Mouse (Mus musculus) left cerebral cortex, adult 18-20 months (tissue): ENCODE results near the gene Methig1. TPM values are rescaled to one million over a fixed set of nuclear protein-coding genes. Genes with fewer than 3 reads are reported as not detected.

Experiments used
- DNase-seq, 2 experiments: peaks; one replicate each; pipeline ENCODE4 v3.0.0; 2021 to 2022; ENCODE audit warnings: low spot score in 2 of 2, mixed read lengths in 1 of 2
- total RNA-seq, 2 experiments: library from RNA; stranded (reverse); gene quantifications; 2 replicates each; pipeline ENCODE4 v1.2.3; 2021

Gene Methig1
- total RNA-seq, 2 experiments from 2014 or later = not detected

DNA sequence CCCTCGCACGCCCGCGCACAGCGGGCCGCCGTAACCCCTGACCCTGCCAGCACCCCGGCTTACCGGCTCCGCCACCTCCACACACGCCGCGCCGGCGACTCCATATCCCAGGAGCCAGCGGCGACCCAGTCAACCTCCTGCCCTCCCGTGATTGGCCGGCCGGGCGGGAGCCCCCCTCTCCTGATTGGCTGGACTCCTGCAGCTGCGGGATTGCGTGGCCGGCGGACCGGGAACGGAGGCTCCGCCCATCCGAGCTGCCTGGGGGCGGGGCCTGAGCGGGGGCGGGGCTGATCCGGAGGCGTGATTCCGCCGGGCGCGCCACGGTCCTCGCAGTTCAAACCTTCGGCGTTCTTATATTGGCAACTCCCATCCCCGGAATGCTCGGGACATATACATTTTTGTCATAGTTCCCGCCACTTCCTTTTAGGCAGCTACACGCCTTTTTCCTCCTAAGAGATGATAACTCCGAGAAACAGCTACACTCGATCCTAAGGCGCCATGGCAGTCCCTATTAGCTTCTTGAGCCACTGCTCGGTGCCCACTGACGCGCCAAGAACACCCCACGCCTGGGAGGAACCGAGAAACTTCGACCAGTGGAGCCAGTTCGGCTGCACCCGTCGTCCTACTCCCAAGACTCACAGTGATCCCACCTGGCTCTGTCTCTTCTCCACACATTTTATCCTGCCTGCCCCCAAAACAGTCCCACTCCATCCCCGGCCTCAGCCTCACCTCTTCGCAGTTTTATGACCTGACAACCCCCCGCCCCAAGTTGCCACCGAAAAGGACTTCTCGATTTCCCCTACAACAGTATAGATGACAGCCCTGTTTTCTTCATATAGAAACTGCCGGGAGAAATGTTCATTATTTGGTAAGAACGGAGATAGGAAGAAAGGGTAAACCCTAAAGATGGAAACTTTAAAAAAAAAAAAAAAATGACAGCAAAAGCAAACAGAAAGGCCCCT lies 70.2 kb downstream of the Methig1 start:
- DNase-seq = peak; percentile 94 to 96

DNA sequence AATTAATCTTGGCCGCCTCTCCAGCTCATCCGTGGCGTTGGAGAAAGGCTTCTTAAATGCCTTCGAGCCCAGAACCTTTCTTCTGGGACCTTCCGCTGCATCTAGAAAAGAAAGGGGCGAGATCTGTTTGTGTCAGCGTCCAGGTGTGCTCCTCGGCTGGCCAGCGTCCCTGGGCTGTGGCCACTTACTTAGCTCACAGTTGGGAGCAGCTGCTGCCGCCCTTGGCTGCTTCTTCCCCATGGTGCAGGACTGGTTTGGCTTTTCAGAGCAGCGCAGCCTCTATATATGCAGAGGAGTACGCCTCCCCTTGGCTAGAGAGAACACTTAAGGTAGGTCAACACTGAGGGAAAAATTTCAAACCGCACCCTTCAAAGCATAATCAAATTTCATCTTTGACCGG lies 71.0 kb downstream of the Methig1 start:
- no peak for DNase-seq

DNA sequence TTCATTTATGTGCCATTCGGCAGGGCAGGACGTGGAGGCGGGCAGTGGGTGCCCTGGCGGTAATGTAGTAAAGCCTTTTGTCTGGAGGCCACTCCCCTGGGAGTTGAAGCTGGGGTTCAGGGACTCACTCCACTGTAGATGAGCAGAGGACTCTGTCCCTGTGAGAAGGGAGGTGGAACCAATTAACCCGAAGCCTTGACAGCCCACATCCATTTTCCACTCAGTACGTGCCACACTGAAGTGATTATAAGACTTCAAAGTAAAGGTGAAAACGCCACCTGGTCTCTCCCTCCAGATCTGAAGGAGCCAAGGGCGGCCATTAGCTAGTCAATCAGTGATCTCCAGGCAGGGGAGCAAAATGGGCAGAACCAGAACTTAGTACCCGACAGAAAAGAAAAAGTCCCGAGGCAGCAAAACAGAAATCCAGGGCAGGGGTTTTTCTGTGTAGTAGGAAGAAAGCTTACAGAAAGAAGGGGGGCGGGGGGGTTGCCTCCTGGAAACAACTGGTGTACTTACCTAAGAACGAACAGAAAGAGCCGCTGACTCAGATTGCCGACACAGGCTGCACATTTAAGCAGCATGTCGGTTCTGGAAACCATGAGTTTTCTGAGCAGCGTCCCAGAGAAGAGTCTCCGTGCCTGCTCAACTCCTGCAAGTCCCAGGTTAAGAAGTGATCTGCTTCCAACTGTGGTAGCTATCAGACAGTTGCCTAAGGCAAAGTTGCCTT lies 71.6 kb downstream of the Methig1 start, which contains the start of gene Slc11a2:
Slc11a2 (minus strand) TSS at position 677 of the 727 bp plus-strand sequence.
- DNase-seq = no peak

DNA sequence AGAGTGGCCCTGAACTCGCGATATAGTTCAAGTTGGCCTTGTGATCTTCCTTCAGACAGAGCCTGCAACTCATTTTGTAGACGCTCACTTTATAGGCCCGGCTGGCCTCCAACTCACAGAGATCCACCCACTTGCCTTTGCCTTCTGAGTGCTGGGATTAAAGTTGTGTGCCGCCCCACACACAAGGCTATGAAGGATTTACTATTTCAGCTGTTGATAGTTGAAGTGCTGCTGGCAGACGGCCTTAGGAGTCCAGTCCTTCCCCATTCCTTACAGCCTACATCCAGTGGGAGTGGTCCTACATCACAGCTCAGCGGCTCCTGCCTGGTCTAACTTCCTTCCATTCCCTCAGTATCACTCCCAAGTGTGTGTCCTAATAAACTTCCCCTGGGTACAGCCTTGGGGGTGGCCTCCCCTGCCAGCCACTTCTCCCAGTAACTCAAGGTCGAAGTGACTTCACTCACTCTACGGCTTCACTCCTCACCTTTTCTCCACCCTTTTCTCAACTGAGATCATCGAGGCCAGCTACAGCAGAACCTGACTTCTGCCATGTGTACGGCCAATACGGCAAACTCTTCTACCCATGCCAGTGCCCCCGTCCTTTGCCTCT lies 75.5 kb downstream of the Methig1 start:
- DNase-seq = no peak

DNA sequence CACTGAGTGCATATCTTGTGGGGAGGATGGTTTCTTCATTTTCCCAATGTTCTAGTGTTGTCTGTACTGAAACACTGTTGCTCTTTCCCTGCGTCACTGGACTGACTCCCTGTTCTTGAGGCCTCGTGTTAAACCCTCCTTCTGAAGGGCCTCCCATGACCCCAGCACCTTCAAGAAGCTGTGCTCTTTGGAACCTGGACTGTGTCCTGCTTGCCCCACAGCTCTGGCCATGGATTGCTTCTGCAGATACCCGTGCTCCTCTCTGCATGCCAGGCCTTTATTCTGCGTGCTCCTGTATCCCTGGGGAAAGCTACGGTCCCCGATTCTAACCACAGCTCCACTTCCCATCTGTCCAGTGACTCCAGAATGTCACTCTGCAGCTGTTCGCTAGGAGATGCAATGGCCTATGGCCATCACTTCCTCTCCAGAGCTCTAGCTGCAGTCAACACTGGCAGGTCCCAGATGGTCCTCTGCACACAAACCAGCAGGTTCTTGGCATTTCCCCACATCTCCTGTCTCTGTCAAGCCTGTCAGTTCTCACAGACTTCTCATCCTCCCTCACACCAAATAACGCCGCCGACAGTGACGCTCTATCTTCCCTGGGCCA lies 77.1 kb downstream of the Methig1 start:
- DNase-seq = no peak

DNA sequence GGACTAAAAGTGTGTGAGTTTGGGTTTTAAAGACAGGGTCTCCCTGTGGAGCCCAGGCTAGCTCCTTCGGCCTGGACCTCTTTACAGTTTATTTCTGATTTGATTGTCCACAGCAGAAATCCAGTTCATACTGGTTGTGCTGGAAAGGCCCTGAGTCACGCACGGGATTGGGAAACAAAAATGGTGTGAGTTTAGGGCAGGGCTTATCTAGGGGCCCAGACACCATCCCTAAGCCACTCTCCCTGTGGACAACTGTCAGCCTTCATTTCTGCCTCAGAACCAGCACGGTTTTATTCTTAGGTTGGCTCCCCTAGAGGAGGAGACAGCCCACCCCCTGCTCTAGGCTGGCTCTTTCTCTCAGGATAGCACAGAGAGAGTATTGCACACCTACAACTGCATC lies 80.3 kb downstream of the Methig1 start:
- no peak for DNase-seq

Other genes starting within 250 kb of the Methig1 start
- 10 to 100 TPM; 20.8 to 25.4 TPM for gene Atf1, start 125.3 kb upstream of the Methig1 start, total RNA-seq
- gene Tmprss12, start 72.3 kb upstream of the Methig1 start, total RNA-seq = not detected
- 10 to 100 TPM; 32.2 to 35.0 TPM for gene Mettl7a1, start 49.0 kb upstream of the Methig1 start, total RNA-seq
- under 1 TPM in 1 of 2 experiments, not detected in 1; 0.35 TPM for gene Mettl7a3, start 18.2 kb upstream of the Methig1 start, total RNA-seq
- under 1 TPM; 0.65 to 0.84 TPM for gene Mettl7a2, start 51 bp downstream of the Methig1 start, total RNA-seq
- gene Higd1c, start 11.4 kb downstream of the Methig1 start, total RNA-seq = not detected
- gene Gm5475, start 69.0 kb downstream of the Methig1 start, total RNA-seq = not detected
- 10 to 100 TPM; 49.0 to 61.6 TPM for gene Slc11a2, start 71.9 kb downstream of the Methig1 start, total RNA-seq
- gene Letmd1, start 115.9 kb downstream of the Methig1 start, total RNA-seq = 10 to 100 TPM; 55.3 to 63.7 TPM
- gene Csrnp2, start 142.3 kb downstream of the Methig1 start, total RNA-seq = 10 to 100 TPM; 33.6 to 36.0 TPM
- 10 to 100 TPM; 25.4 to 31.6 TPM for gene Tfcp2, start 198.9 kb downstream of the Methig1 start, total RNA-seq
- 100 to 1,000 TPM; 119 to 127 TPM for gene Pou6f1, start 246.8 kb downstream of the Methig1 start, total RNA-seq